Mouse (Mus musculus) neural tube, embryonic 10.5 days (tissue): Measurements from ENCODE around the gene Emb.
A peak's percentile ranks its signal among the peaks of the same experiment; 100 is the strongest.
"Not testable (repeated sequence)": the region's sequence is repeated elsewhere in the genome, so short reads cannot be mapped to it uniquely, and the experiment has no call there.

ENCODE experiments used
- DNase-seq: peaks from one replicate; pipeline ENCODE4 v3.0.0-alpha.2; 2017; ENCODE audit warnings: low spot score; ENCODE audit errors: extremely low spot score

Emb gene

GRCm38 (mm10) chr13:117208236-117208635, at the start of gene Emb:
Gene Emb (plus strand): TSS chr13:117208536.
- no peak for DNase-seq

GRCm38 (mm10) chr13:117163906-117164305, 44.4 kb upstream of the Emb start:
- no peak for DNase-seq

- DNase-seq: no peak
Measured at GRCm38 (mm10) chr13:117165071-117165470, 43.3 kb upstream of the Emb start.

- DNase-seq: not testable (repeated sequence)
Measured at GRCm38 (mm10) chr13:117180912-117181311, 27.4 kb upstream of the Emb start.

GRCm38 (mm10) chr13:117183288-117183687, 25.0 kb upstream of the Emb start:
- DNase-seq: no peak

- DNase-seq: no peak
Measured at GRCm38 (mm10) chr13:117185329-117185728, 23.0 kb upstream of the Emb start.

GRCm38 (mm10) chr13:117192161-117192560, 16.2 kb upstream of the Emb start:
- DNase-seq: no peak

GRCm38 (mm10) chr13:117193422-117193983, 14.8 kb upstream of the Emb start:
- no peak for DNase-seq

- no peak for DNase-seq
Measured at GRCm38 (mm10) chr13:117195569-117196495, 12.5 kb upstream of the Emb start.

- no peak for DNase-seq
Measured at GRCm38 (mm10) chr13:117197666-117198065, 10.7 kb upstream of the Emb start.

GRCm38 (mm10) chr13:117198402-117199083, 9.8 kb upstream of the Emb start:
- peak; percentile 82 for DNase-seq

- DNase-seq: peak; percentile 45
Measured at GRCm38 (mm10) chr13:117202755-117203471, 5.4 kb upstream of the Emb start.

- DNase-seq: no peak
Measured at GRCm38 (mm10) chr13:117204685-117205084, 3.7 kb upstream of the Emb start.

- no peak for DNase-seq
Measured at GRCm38 (mm10) chr13:117206066-117206465, 2.3 kb upstream of the Emb start.

GRCm38 (mm10) chr13:117211386-117211875, 3.1 kb downstream of the Emb start:
- DNase-seq: no peak

GRCm38 (mm10) chr13:117215481-117215880, 7.1 kb downstream of the Emb start:
- no peak for DNase-seq

- no peak for DNase-seq
Measured at GRCm38 (mm10) chr13:117216126-117216525, 7.8 kb downstream of the Emb start.

- DNase-seq: no peak
Measured at GRCm38 (mm10) chr13:117216752-117217363, 8.5 kb downstream of the Emb start.

- no peak for DNase-seq
Measured at GRCm38 (mm10) chr13:117217621-117218020, 9.3 kb downstream of the Emb start.

- no peak for DNase-seq
Measured at GRCm38 (mm10) chr13:117218092-117218491, 9.8 kb downstream of the Emb start.
